Mouse (Mus musculus) heart, embryonic 16.5 days (tissue): ENCODE data around the gene Ankrd23. TPM values are rescaled to one million over a fixed set of nuclear protein-coding genes. Genes with fewer than 3 reads are reported as not detected.
A peak's percentile ranks its signal among the peaks of the same experiment; 100 is the strongest.

Source experiments
- ATAC-seq: fragments of 200-750 bp; cut with Nextera tagmentation; replicated peaks from 2 replicates; pipeline ENCODE4 v1.8.0; 2017; ENCODE audit warnings: moderate number of reproducible peaks; ENCODE audit not compliant: insufficient read depth, low FRiP score; ENCODE audit errors: extremely low read depth
- H3K27ac ChIP-seq: fragments of 300-500 bp; sonication (generic); 2 replicates; pipeline ENCODE4 v1.5.1; 2014; ENCODE audit warnings: mild to moderate bottlenecking, low read length, control low read depth, moderate library complexity
- H3K27me3 ChIP-seq: fragments of 300-500 bp; sonication (generic); 2 replicates; pipeline ENCODE4 v1.6.1; 2014; ENCODE audit warnings: low read length, mixed read lengths; ENCODE audit not compliant: control insufficient read depth, insufficient read depth
- H3K36me3 ChIP-seq: fragments of 300-500 bp; sonication (generic); 2 replicates; pipeline ENCODE4 v1.6.1; 2014; ENCODE audit not compliant: control insufficient read depth, insufficient read depth
- H3K4me1 ChIP-seq: fragments of 300-500 bp; sonication (generic); 2 replicates; pipeline ENCODE4 v1.6.1; 2014; ENCODE audit warnings: low read length, mixed read lengths; ENCODE audit not compliant: control insufficient read depth, insufficient read depth
- H3K4me2 ChIP-seq: fragments of 300-500 bp; sonication (generic); 2 replicates; pipeline ENCODE4 v1.6.1; 2014; ENCODE audit warnings: low read depth, mild to moderate bottlenecking, control low read depth, low read length
- H3K4me3 ChIP-seq: fragments of 300-500 bp; sonication (generic); 2 replicates; pipeline ENCODE4 v1.5.1; 2014; ENCODE audit warnings: mild to moderate bottlenecking, control low read depth, low read length
- H3K9ac ChIP-seq: fragments of 300-500 bp; sonication (generic); 2 replicates; pipeline ENCODE4 v1.6.1; 2014; ENCODE audit warnings: low read length, control low read depth
- H3K9me3 ChIP-seq: fragments of 300-500 bp; sonication (generic); replicated peaks from 2 replicates; pipeline ENCODE4 v1.6.1; 2016; ENCODE audit warnings: low read length; ENCODE audit not compliant: control insufficient read depth
- WGBS: fragments of 180-500 bp; shearing (Covaris S2); extraction: QIAGEN DNeasy Blood & Tissue Kit; methylation state at CpG from one replicate; pipeline ENCODE4 v1.1.7; 2014; 5-methylcytosine and 5-hydroxymethylcytosine counted together
- polyA plus RNA-seq: library from polyadenylated mRNA; unstranded; fragments of >200 nt; fragmentation: Nextera tagmentation; extraction: Ambion mirVana; gene quantifications from 2 replicates; pipeline ENCODE4 v1.2.1, GENCODE M21; 2015

The Ankrd23 gene
- polyA plus RNA-seq, 1 experiment from 2014 or later = 30.2 TPM

- H3K4me3 ChIP-seq = no peak overlapping the region
- H3K4me2 ChIP-seq = peak overlapping the region; percentile 4; the same call in 1 of the 2 replicates
- H3K4me1 ChIP-seq = peaks cover 31% of the 10 kb centered on the region
- WGBS = 40% methylated on average over 9 of the region's 9 CpGs
- peak; percentile 82 for ATAC-seq
- peak overlapping the region; percentile 90 for H3K27ac ChIP-seq
- H3K9ac ChIP-seq = peak overlapping the region; percentile 47; the same call in 1 of the 2 replicates
- H3K27me3 ChIP-seq = no peaks in the 10 kb centered on the region
- H3K9me3 ChIP-seq = no peaks in the 10 kb centered on the region
- peaks cover 53% of the 10 kb centered on the region for H3K36me3 ChIP-seq
These were observed 13.2 kb downstream of the Ankrd23 start for GRCm38 (mm10) chr1:36523332-36524013.

DNA sequence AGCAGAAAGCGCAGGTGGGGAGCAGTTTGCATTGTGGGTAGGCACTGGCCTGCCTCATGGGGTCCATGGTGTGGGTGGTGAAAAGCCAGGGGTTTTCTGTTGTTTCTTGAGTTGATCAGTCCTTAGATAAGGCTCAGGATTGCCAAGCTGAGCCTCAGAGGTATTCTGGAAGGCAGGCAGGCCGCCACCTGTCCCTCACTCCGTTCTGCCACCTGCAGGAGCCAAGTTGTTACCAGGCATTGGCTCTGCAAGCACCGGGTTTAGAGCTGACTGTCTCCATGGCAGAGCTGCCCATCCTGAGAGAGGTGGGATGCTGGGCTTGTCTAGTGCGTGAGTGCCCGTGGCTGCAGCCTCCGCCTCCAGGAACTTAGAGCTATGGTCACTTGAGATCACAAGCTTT lies 14.5 kb downstream of the Ankrd23 start:
- Histone ChIP-seq H3K4me1 (peaks cover 38% of the 10 kb centered on the region), H3K9me3 (no peaks in the 10 kb centered on the region), H3K4me2 (no peak overlapping the region), H3K9ac (no peak overlapping the region), H3K4me3 (no peak overlapping the region), H3K27me3 (no peaks in the 10 kb centered on the region), H3K27ac (peak overlapping the region; percentile 28; the same call in 1 of the 2 replicates), H3K36me3 (peaks cover 55% of the 10 kb centered on the region)
- no peak for ATAC-seq
- 94% methylated on average over 7 of the region's 7 CpGs for WGBS

- Histone ChIP-seq H3K9ac (no peak overlapping the region), H3K27ac (no peak overlapping the region), H3K27me3 (no peaks in the 10 kb centered on the region), H3K4me1 (peaks cover 46% of the 10 kb centered on the region), H3K36me3 (peaks cover 37% of the 10 kb centered on the region), H3K9me3 (no peaks in the 10 kb centered on the region), H3K4me3 (no peak overlapping the region), H3K4me2 (no peak overlapping the region)
- WGBS = 79% methylated on average over 11 of the region's 11 CpGs
- no peak for ATAC-seq
These were observed 17.1 kb downstream of the Ankrd23 start for GRCm38 (mm10) chr1:36519626-36520025.

- Histone ChIP-seq H3K9me3 (no peaks in the 10 kb centered on the region), H3K27me3 (no peaks in the 10 kb centered on the region), H3K4me2 (no peak overlapping the region), H3K4me1 (peaks cover 47% of the 10 kb centered on the region), H3K27ac (no peak overlapping the region), H3K36me3 (peaks cover 34% of the 10 kb centered on the region), H3K4me3 (no peak overlapping the region), H3K9ac (no peak overlapping the region)
- 61% methylated on average over 3 of the region's 3 CpGs for WGBS
- ATAC-seq = no peak
These were observed 18.4 kb downstream of the Ankrd23 start for GRCm38 (mm10) chr1:36518259-36518658.

- Histone ChIP-seq H3K4me3 (peak overlapping the region; percentile 85), H3K9ac (peak overlapping the region; percentile 96), H3K36me3 (peaks cover 4% of the 10 kb centered on the region), H3K27ac (no peak overlapping the region), H3K4me2 (peak overlapping the region; percentile 97), H3K27me3 (no peaks in the 10 kb centered on the region), H3K9me3 (no peaks in the 10 kb centered on the region; the same call in 1 of the 2 replicates), H3K4me1 (peaks cover 38% of the 10 kb centered on the region)
- WGBS = 58% methylated on average over 2 of the region's 2 CpGs
- ATAC-seq = no peak
These were observed 23.0 kb downstream of the Ankrd23 start for GRCm38 (mm10) chr1:36513718-36514117.

- peak overlapping the region; percentile 85 for H3K4me3 ChIP-seq
- H3K9me3 ChIP-seq = no peaks in the 10 kb centered on the region; the same call in 1 of the 2 replicates
- peak overlapping the region; percentile 97 for H3K4me2 ChIP-seq
- peaks cover 4% of the 10 kb centered on the region; the same call in 1 of the 2 replicates for H3K36me3 ChIP-seq
- 4% methylated on average over 1 of the region's 1 CpGs for WGBS
- H3K9ac ChIP-seq = peak overlapping the region; percentile 96
- peak overlapping the region; percentile 97; the same call in 1 of the 2 replicates for H3K27ac ChIP-seq
- no peaks in the 10 kb centered on the region for H3K27me3 ChIP-seq
- ATAC-seq = no peak
- peaks cover 38% of the 10 kb centered on the region for H3K4me1 ChIP-seq
These were observed 23.4 kb downstream of the Ankrd23 start for GRCm38 (mm10) chr1:36513310-36513709.

DNA sequence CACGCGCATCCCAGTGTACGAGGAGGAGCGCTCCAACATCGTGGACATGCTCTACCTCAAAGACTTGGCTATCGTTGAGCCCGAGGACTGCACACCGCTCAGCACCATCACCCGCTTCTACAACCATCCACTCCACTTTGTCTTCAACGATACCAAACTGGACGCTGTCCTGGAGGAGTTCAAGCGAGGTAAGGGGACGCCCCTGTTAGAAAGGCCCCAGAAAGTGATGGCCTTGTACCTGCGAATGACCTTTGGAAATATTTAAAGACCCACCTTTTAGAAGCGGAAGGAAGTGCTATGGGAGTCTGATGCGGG lies 23.8 kb downstream of the Ankrd23 start:
- peak overlapping the region; percentile 97 for H3K4me2 ChIP-seq
- peak overlapping the region; percentile 85 for H3K4me3 ChIP-seq
- peak overlapping the region; percentile 97 for H3K27ac ChIP-seq
- H3K9me3 ChIP-seq = no peaks in the 10 kb centered on the region; the same call in 1 of the 2 replicates
- no peak for ATAC-seq
- H3K4me1 ChIP-seq = peaks cover 36% of the 10 kb centered on the region
- peaks cover 4% of the 10 kb centered on the region; the same call in 1 of the 2 replicates for H3K36me3 ChIP-seq
- no peaks in the 10 kb centered on the region for H3K27me3 ChIP-seq
- WGBS = 2% methylated on average over 16 of the region's 16 CpGs
- H3K9ac ChIP-seq = peak overlapping the region; percentile 96

DNA sequence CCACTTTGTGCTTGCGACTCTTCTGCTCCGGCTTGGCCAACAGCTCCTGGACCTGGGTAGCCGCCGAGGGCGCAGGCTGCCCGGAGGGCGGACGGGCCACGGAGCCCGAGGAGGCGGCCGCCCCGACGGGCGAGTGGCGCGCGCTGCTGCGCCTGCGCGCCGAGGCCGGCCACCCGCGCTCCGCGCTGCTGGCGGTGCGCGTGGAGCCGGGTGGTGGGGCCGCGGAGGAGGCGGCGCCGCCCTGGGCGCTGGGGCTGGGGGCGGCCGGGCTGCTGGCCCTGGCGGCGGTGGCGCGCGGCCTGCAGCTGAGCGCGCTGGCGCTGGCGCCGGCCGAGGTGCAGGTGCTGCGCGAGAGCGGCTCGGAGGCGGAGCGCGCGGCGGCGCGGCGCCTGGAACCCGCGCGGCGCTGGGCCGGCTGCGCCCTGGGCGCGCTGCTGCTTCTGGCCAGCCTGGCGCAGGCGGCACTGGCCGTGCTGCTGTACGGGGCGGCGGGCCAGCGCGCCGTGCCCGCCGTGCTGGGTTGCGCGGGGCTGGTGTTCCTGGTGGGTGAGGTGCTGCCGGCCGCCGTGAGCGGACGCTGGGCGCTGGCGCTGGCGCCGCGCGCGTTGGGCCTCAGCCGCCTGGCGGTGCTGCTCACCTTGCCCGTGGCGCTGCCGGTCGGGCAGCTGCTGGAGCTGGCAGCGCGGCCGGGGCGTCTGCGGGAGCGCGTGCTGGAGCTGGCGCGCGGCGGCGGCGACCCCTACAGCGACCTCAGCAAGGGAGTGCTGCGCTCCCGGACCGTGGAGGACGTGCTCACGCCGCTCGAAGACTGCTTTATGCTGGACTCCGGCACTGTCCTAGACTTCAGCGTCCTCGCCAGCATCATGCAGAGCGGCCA lies 24.4 kb downstream of the Ankrd23 start:
- whole genome bisulfite sequencing = under 1% methylated on average over 117 of the region's 126 CpGs
- Histone ChIP-seq H3K36me3 (no peaks in the 10 kb centered on the region), H3K27ac (peak overlapping the region; percentile 97), H3K9ac (peak overlapping the region; percentile 96), H3K4me2 (peak overlapping the region; percentile 97), H3K4me3 (peak overlapping the region; percentile 85), H3K27me3 (no peaks in the 10 kb centered on the region), H3K9me3 (no peaks in the 10 kb centered on the region; the same call in 1 of the 2 replicates), H3K4me1 (peaks cover 31% of the 10 kb centered on the region)
- ATAC-seq = peak; percentile 40
